8 mouse cellular contexts compared by ENCODE assay signal in the genomic region with DNA sequence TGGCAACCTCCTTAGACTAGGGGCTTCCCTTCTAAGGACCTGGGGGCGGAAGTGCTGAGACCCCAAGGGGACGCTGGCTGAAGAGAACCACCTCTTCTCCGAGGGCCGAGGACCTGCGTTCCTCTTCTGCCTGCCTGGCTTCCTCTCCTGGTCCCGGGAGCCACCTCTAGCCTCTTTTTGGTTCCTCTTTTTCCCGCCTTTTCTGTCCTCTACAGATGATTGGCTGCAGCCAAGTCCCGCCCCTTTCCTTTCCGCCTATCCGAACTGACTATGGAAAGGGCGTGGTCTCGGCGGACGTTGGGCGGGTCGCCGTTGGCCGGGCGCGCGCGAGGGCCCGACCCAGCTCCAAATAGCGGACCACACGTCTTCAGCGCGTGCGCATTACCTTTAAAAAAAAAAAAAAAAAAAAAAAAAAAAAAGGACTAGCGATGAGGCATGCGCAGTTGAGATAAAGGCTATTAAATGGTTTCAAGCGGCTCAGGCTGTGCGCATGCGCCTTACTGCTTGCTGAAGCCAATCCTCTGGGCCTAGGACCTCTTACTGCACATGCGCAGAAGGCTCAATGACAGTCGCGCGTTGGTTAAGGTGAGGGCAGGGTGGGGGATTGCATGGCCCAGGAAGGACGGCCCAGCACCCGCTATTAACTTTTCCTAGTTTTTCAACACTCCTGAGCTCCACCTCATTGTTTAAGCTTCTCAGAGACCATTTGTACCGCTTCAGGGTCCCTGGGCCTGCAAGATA. TPM values are rescaled to one million over a fixed set of nuclear protein-coding genes. Genes with fewer than 3 reads are reported as not detected.
DNase-seq lines count a peak whose midpoint lies in the region; ATAC-seq and TF ChIP-seq lines count a peak whose summit lies in the region.

TSS of gene Syngr4 (minus strand) at position 198 of the 741 bp plus-strand sequence.
TSS of gene Tmem143 (plus strand) at position 425 of the 741 bp plus-strand sequence.

- peaks cover 43% of the 10 kb centered on the region for H3K4me1 ChIP-seq in G1E (ENCODE audit: insufficient read depth, low read depth, low read length)
- peaks cover 7% of the 10 kb centered on the region for H3K4me1 ChIP-seq in forebrain, embryonic 16.5 days (replicated peaks; ENCODE audit: control insufficient read depth, insufficient read depth, low read length)
- H3K4me1 ChIP-seq in lung, embryonic 14.5 days (ENCODE audit: insufficient read depth), result 0 out of 2 replicates have a peak, but pooled peaks cover 6% of the 10 kb centered on the region
- H3K4me1 ChIP-seq in olfactory bulb, adult 2 months (ENCODE audit: control insufficient read depth, insufficient read depth, low read length), result no peaks in the 10 kb centered on the region
- peaks cover 17% of the 10 kb centered on the region for H3K4me1 ChIP-seq in thymus, adult 2 months (replicated peaks; ENCODE audit: control insufficient read depth, insufficient read depth, low read length)

- intact Hi-C loops in heart, postnatal 36 days (cut with DNase I), result loop anchor here (1.0 kb wide), 1 partner anchor 23 kb away; no protein-coding TSS in a partner anchor

- H3K27me3 ChIP-seq in G1E (ENCODE audit: insufficient read depth, low read length), result peaks cover 3% of the 10 kb centered on the region; the same call in 1 of the 2 replicates
- no peaks in the 10 kb centered on the region for H3K27me3 ChIP-seq in forebrain, embryonic 16.5 days (replicated peaks; ENCODE audit: control insufficient read depth, insufficient read depth, low read length)
- H3K27me3 ChIP-seq in lung, embryonic 14.5 days (ENCODE audit: insufficient read depth, low read length), result no peaks in the 10 kb centered on the region
- no peaks in the 10 kb centered on the region for H3K27me3 ChIP-seq in thymus, adult 2 months (ENCODE audit: control insufficient read depth, insufficient read depth, low read length)

- H3K36me3 ChIP-seq in G1E (replicated peaks), result peaks cover 48% of the 10 kb centered on the region
- no peaks in the 10 kb centered on the region for H3K36me3 ChIP-seq in forebrain, embryonic 16.5 days (ENCODE audit: control insufficient read depth, insufficient read depth)
- no peaks in the 10 kb centered on the region for H3K36me3 ChIP-seq in lung, embryonic 14.5 days (ENCODE audit: insufficient read depth)
- H3K36me3 ChIP-seq in thymus, adult 2 months (ENCODE audit: control insufficient read depth, insufficient read depth, low read length), result no peaks in the 10 kb centered on the region

- peak within 1 kb of the TSS; percentile 94 for H3K4me2 ChIP-seq in forebrain, embryonic 16.5 days (ENCODE audit: low read length)
- H3K4me2 ChIP-seq in lung, embryonic 14.5 days, result peak within 1 kb of the TSS; percentile 96

- 1% methylated on average over 40 of the region's 40 CpGs for WGBS in forebrain, embryonic 16.5 days
- WGBS in lung, embryonic 14.5 days, result under 1% methylated on average over 40 of the region's 40 CpGs
- under 1% methylated on average over 40 of the region's 40 CpGs for WGBS in olfactory bulb, adult 2 months
- WGBS in thymus, adult 2 months, result under 1% methylated on average over 40 of the region's 40 CpGs

- no peak for TF ChIP-seq CTCF in G1E (IDR thresholded peaks at IDR 0.05; ENCODE audit: low read depth, low read length)
- TF ChIP-seq CTCF in layer of hippocampus, adult 2 months (conservative IDR thresholded peaks at IDR 0.05), result no peak
- TF ChIP-seq CTCF in lung, embryonic 14.5 days (IDR thresholded peaks at IDR 0.05; ENCODE audit: low read depth), result no peak
- TF ChIP-seq CTCF in olfactory bulb, adult 2 months (IDR thresholded peaks at IDR 0.05; ENCODE audit: insufficient read depth, low read depth, low read length), result no peak
- TF ChIP-seq CTCF in thymus, adult 2 months (IDR thresholded peaks at IDR 0.05; ENCODE audit: borderline replicate concordance, control insufficient read depth, extremely low read depth, insufficient read depth, low read length, poor library complexity), result no peak

- peak; percentile 67 for TF ChIP-seq POLR2A in olfactory bulb, adult 2 months (IDR thresholded peaks at IDR 0.05; ENCODE audit: insufficient read depth, low read depth, low read length)
- peak; percentile 90; the same call in 1 of the 2 replicates for TF ChIP-seq POLR2A in thymus, adult 2 months (IDR thresholded peaks at IDR 0.05; ENCODE audit: control insufficient read depth, extremely low read depth, insufficient read depth, low read length, poor library complexity)

- peak within 1 kb of the TSS; percentile 73 for H3K27ac ChIP-seq in forebrain, embryonic 16.5 days (ENCODE audit: low read length)
- peak within 1 kb of the TSS; percentile 96 for H3K27ac ChIP-seq in layer of hippocampus, adult 2 months
- peak within 1 kb of the TSS; percentile 81 for H3K27ac ChIP-seq in lung, embryonic 14.5 days (ENCODE audit: low read depth)
- peak within 1 kb of the TSS; percentile 82 for H3K27ac ChIP-seq in olfactory bulb, adult 2 months (ENCODE audit: insufficient read depth, low read depth, low read length)
- H3K27ac ChIP-seq in thymus, adult 2 months (ENCODE audit: control insufficient read depth, insufficient read depth, low read length), result peak within 1 kb of the TSS; percentile 65

- peak; percentile 83 for ATAC-seq in G1E (ENCODE audit: extremely low read depth, insufficient number of reproducible peaks, low FRiP score, poor library complexity, severe bottlenecking)
- ATAC-seq in forebrain, embryonic 16.5 days, result peak; percentile 87
- ATAC-seq in lung, embryonic 14.5 days (ENCODE audit: insufficient read depth), result peak; percentile 87

- peak; percentile 99 for DNase-seq in G1E (ENCODE audit: low spot score)
- peak; percentile 97 to 98 for DNase-seq in cerebellum, adult 18-20 months
- DNase-seq in heart, postnatal 36 days, result peak; percentile 95
- DNase-seq in layer of hippocampus, adult 2 months (ENCODE audit: low spot score in 2 of 2), result peak; percentile 94 to 98
- DNase-seq in lung, embryonic 14.5 days, result peak; percentile 100
- peak; percentile 93 for DNase-seq in thymus, adult 2 months

- H3K9ac ChIP-seq in forebrain, embryonic 16.5 days (replicated peaks; ENCODE audit: low read depth, low read length), result peak within 1 kb of the TSS; percentile 70
- H3K9ac ChIP-seq in lung, embryonic 14.5 days, result peak within 1 kb of the TSS; percentile 69

- peak within 1 kb of the TSS; percentile 73 for H3K4me3 ChIP-seq in G1E (ENCODE audit: low read depth, low read length)
- peak within 1 kb of the TSS; percentile 60 for H3K4me3 ChIP-seq in forebrain, embryonic 16.5 days (replicated peaks; ENCODE audit: low read length)
- H3K4me3 ChIP-seq in layer of hippocampus, adult 2 months, result peak within 1 kb of the TSS; percentile 86
- peak within 1 kb of the TSS; percentile 49 for H3K4me3 ChIP-seq in lung, embryonic 14.5 days (ENCODE audit: low read depth, low read length)
- peak within 1 kb of the TSS; percentile 56 for H3K4me3 ChIP-seq in olfactory bulb, adult 2 months (ENCODE audit: insufficient read depth, low read depth, low read length)
- peak within 1 kb of the TSS; percentile 57 for H3K4me3 ChIP-seq in thymus, adult 2 months (ENCODE audit: control insufficient read depth, insufficient read depth, low read length)

- H3K9me3 ChIP-seq in G1E (replicated peaks), result no peaks in the 10 kb centered on the region
- H3K9me3 ChIP-seq in forebrain, embryonic 16.5 days (ENCODE audit: control insufficient read depth, low read length), result no peaks in the 10 kb centered on the region
- no peaks in the 10 kb centered on the region for H3K9me3 ChIP-seq in lung, embryonic 14.5 days (ENCODE audit: low read depth, low read length)

RNA-seq across cellular contexts. Expression of gene Syngr4, which starts in this region (rescaled TPM):
- total RNA-seq in G1E (2014; fragmentation: Nextera tagmentation), result 33.2 and 36.2 TPM in 2 replicates
- total RNA-seq in G1E (2017), result 3.7 and 6.4 TPM in 2 replicates
- 42.5 and 44.9 TPM in 2 replicates for polyA plus RNA-seq in G1E (2012)
- 0.63 TPM in 1 of 2 replicates, not detected in the other for polyA plus RNA-seq in forebrain, embryonic 16.5 days (2015; fragmentation: Nextera tagmentation; extraction: Ambion mirVana)
- not detected for total RNA-seq in heart, postnatal 36 days (2021)
- total RNA-seq in layer of hippocampus, adult 2 months (2021), result not detected
- polyA plus RNA-seq in lung, embryonic 14.5 days (2014; fragmentation: Nextera tagmentation; extraction: Ambion mirVana), result 1.0 and 1.4 TPM in 2 replicates
- polyA plus RNA-seq in olfactory bulb, adult 2 months (2012; ENCODE audit: insufficient read depth, insufficient read length, low replicate concordance, missing spikeins), result not detected in 2 replicates
- polyA plus RNA-seq in thymus, adult 2 months (2012; rRNA removed), result 2.7 and 2.9 TPM in 2 replicates

RNA-seq across cellular contexts. Expression of gene Tmem143, which starts in this region (rescaled TPM):
- total RNA-seq in G1E (2014; fragmentation: Nextera tagmentation) (14.4 and 15.3 TPM in 2 replicates), G1E (2017) (11.7 and 13.2 TPM in 2 replicates)
- polyA plus RNA-seq in G1E (2012), result 33.8 and 37.8 TPM in 2 replicates
- polyA plus RNA-seq in forebrain, embryonic 16.5 days (2015; fragmentation: Nextera tagmentation; extraction: Ambion mirVana), result 5.7 and 6.0 TPM in 2 replicates
- total RNA-seq in heart, postnatal 36 days (2021), result 100 to 1,000 TPM; 115 to 120 TPM
- total RNA-seq in layer of hippocampus, adult 2 months (2021), result 10 to 100 TPM; 22.1 to 22.8 TPM
- polyA plus RNA-seq in lung, embryonic 14.5 days (2014; fragmentation: Nextera tagmentation; extraction: Ambion mirVana), result 2.7 and 3.5 TPM in 2 replicates
- not detected in 2 replicates for polyA plus RNA-seq in olfactory bulb, adult 2 months (2012; ENCODE audit: insufficient read depth, insufficient read length, low replicate concordance, missing spikeins)
- polyA plus RNA-seq in thymus, adult 2 months (2012; rRNA removed), result 50.6 and 52.5 TPM in 2 replicates

Comparison
In these comparisons a context has a peak if more than half of its experiments do, and no peak if none do; other contexts are left out.
1. Peak in every context shown above with its lines: DNase-seq, ATAC-seq, H3K4me3 ChIP-seq and H3K27ac ChIP-seq.
2. RNA of gene Syngr4 (total RNA-seq): 3.7 to 36.2 TPM in G1E; not detected in heart, postnatal 36 days and not detected in layer of hippocampus, adult 2 months; every median in the first group is over 4 times any median in the second.
3. RNA of gene Tmem143 (total RNA-seq): 115 to 120 TPM in heart, postnatal 36 days; 22.1 to 22.8 TPM in layer of hippocampus, adult 2 months and 11.7 to 15.3 TPM in G1E; every median in the first group is over 4 times any median in the second.
4. RNA of gene Syngr4 (polyA plus RNA-seq): 42.5 to 44.9 TPM in G1E; 2.7 to 2.9 TPM in thymus, adult 2 months, 1.0 to 1.4 TPM in lung, embryonic 14.5 days, 0.63 TPM in forebrain, embryonic 16.5 days and not detected in olfactory bulb, adult 2 months; every median in the first group is over 10 times any median in the second.